Mouse (Mus musculus): ENCODE results near the gene Rbm20. TPM values are rescaled to one million over a fixed set of nuclear protein-coding genes. Genes with fewer than 3 reads are reported as not detected.

Rbm20 gene
- total and polyA plus RNA-seq, 3 experiments, result 0.05 to 0.56 (median 0.08) TPM

DNA sequence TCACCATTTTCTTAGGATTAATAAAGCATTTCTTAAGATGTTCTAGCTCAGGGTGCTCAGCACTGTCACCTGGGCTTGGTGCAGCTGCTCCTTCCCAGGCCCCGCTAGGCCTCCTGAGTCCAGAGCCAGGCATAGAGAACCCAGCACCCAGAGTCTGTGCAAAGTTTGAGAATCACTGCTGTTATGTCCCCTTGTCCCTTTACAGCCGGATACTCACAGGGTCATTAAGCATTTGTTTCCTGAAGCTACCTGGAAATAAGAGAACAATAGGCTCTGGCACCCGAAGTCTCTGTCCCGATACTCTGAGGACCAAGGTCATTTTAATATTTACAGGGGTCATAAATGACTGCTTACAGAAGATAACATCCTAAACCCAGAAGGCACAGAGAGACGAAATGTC is 118.9 kb downstream of the Rbm20 start:
- Histone ChIP-seq H3K9ac (ENCODE audit: insufficient read depth, low read depth) (no peak overlapping the region), H3K4me1 (ENCODE audit: control insufficient read depth in 1 of 2, insufficient read depth in 2 of 2) (peaks cover 11 to 29% of the 10 kb centered on the region in 2 experiments), H3K4me2 (ENCODE audit: insufficient read depth, low read depth, poor library complexity, severe bottlenecking) (no peak overlapping the region), H3K4me3 (replicated peaks in 1 of 3; ENCODE audit: low read depth in 2 of 3, low read length in 2 of 3, poor library complexity in 1 of 3) (no peak overlapping the region), H3K36me3 (replicated peaks in 1 of 2; ENCODE audit: control insufficient read depth in 1 of 2, insufficient read depth in 1 of 2, low read length in 1 of 2) (no peaks in the 10 kb centered on the region), H3K9me3 (replicated peaks; ENCODE audit: low read length) (no peaks in the 10 kb centered on the region), H3K79me2 (replicated peaks; ENCODE audit: control insufficient read depth, extremely low read depth, insufficient read depth, poor library complexity, severe bottlenecking) (no peaks in the 10 kb centered on the region), H3K27me3 (replicated peaks) (no peaks in the 10 kb centered on the region), H3K27ac (ENCODE audit: insufficient read depth, low read depth) (no peak overlapping the region)
- TF ChIP-seq MYC (IDR thresholded peaks at IDR 0.05; ENCODE audit: low read depth, low read length) (no peak), ZNF384 (IDR thresholded peaks at IDR 0.05; ENCODE audit: low read depth, low read length) (no peak), USF1 (IDR thresholded peaks at IDR 0.05; ENCODE audit: low read depth, low read length) (no peak), ELF1 (IDR thresholded peaks at IDR 0.05; ENCODE audit: low read depth, low read length) (no peak), SMC3 (IDR thresholded peaks at IDR 0.05; ENCODE audit: low read depth, low read length) (no peak), MEF2A (IDR thresholded peaks at IDR 0.05; ENCODE audit: borderline replicate concordance, low read depth, low read length) (no peak), POLR2AphosphoS2 (IDR thresholded peaks at IDR 0.05; ENCODE audit: low read depth, low read length) (no peak), IRF4 (IDR thresholded peaks at IDR 0.05; ENCODE audit: low read depth, low read length) (no peak), RCOR1 (conservative IDR thresholded peaks at IDR 0.05; ENCODE audit: low read depth, low read length) (no peak), CHD1 (IDR thresholded peaks at IDR 0.05; ENCODE audit: low read depth, low read length) (no peak), MAFK (IDR thresholded peaks at IDR 0.05; ENCODE audit: insufficient replicate concordance, low read length) (no peak), EP300 (IDR thresholded peaks at IDR 0.05; ENCODE audit: low read length) (no peak), NELFE (IDR thresholded peaks at IDR 0.05; ENCODE audit: low read depth, low read length) (no peak), CTCF (conservative IDR thresholded peaks at IDR 0.05 in 1 of 2, IDR thresholded peaks at IDR 0.05 in 1 of 2; ENCODE audit: low read depth in 2 of 2, low read length in 2 of 2) (no peak), ZMIZ1 (IDR thresholded peaks at IDR 0.05; ENCODE audit: low read depth, low read length) (no peak), PAX5 (IDR thresholded peaks at IDR 0.05; ENCODE audit: low read length) (no peak)
- in situ Hi-C loops (cut with MboI; ENCODE audit: low pct_ligation_motif_present, low pct_unique_long_range_greater_than_20kb, low sequenced_read_pairs), result no loop called here
- dilution Hi-C loops (cut with MboI; ENCODE audit: extremely low pct_ligation_motif_present, extremely low pct_unique_long_range_greater_than_20kb, low sequenced_read_pairs), result no loop called here
- DNase-seq (ENCODE audit: extremely low read depth), result no peak

DNA sequence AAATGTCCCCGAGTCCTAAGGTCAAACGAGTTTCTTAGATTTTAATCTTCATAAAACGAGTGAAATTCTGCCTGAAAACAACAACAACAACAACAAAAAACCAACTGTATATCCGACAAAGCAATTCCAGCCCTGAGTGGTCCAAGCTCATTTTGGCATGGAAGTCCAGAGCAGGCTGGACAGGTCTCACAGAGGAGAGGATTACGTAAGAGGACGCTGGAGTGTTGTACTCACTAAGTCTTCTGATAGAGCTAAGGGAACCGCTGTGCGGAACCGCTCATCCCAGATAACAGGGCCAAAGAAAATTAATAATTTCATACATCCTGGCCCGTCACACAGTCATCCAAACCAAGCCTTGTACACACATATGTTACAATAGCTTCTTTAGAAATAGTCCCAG is 120.7 kb downstream of the Rbm20 start:
- dilution Hi-C loops (cut with MboI; ENCODE audit: extremely low pct_ligation_motif_present, extremely low pct_unique_long_range_greater_than_20kb, low sequenced_read_pairs) (no loop called here), in situ Hi-C loops (cut with MboI; ENCODE audit: low pct_ligation_motif_present, low pct_unique_long_range_greater_than_20kb, low sequenced_read_pairs) (no loop called here)
- no peak overlapping the region for H3K4me3 ChIP-seq (replicated peaks in 1 of 3; ENCODE audit: low read depth in 2 of 3, low read length in 2 of 3, poor library complexity in 1 of 3)
- peaks cover 11 to 27% of the 10 kb centered on the region in 2 experiments for H3K4me1 ChIP-seq (ENCODE audit: control insufficient read depth in 1 of 2, insufficient read depth in 2 of 2)
- no peak overlapping the region for H3K27ac ChIP-seq (ENCODE audit: insufficient read depth, low read depth)
- no peaks in the 10 kb centered on the region for H3K27me3 ChIP-seq (replicated peaks)
- H3K9me3 ChIP-seq (replicated peaks; ENCODE audit: low read length), result no peaks in the 10 kb centered on the region
- TF ChIP-seq MAZ (IDR thresholded peaks at IDR 0.05; ENCODE audit: low read depth, low read length), result no peak
- no peak for TF ChIP-seq GABPA (IDR thresholded peaks at IDR 0.05; ENCODE audit: insufficient replicate concordance, low read depth, low read length)
- TF ChIP-seq NRF1 (IDR thresholded peaks at IDR 0.05; ENCODE audit: low read depth, low read length), result no peak
- TF ChIP-seq PAX5 (IDR thresholded peaks at IDR 0.05; ENCODE audit: low read length), result no peak
- no peak for TF ChIP-seq TCF12 (IDR thresholded peaks at IDR 0.05; ENCODE audit: low read depth, low read length)
- TF ChIP-seq UBTF (IDR thresholded peaks at IDR 0.05; ENCODE audit: low read depth, low read length), result no peak
- no peak for TF ChIP-seq MXI1 (IDR thresholded peaks at IDR 0.05; ENCODE audit: low read depth, low read length)
- H3K36me3 ChIP-seq (replicated peaks in 1 of 2; ENCODE audit: control insufficient read depth in 1 of 2, insufficient read depth in 1 of 2, low read length in 1 of 2), result no peaks in the 10 kb centered on the region
- DNase-seq (ENCODE audit: extremely low read depth), result no peak
- no peak overlapping the region for H3K4me2 ChIP-seq (ENCODE audit: insufficient read depth, low read depth, poor library complexity, severe bottlenecking)
- H3K79me2 ChIP-seq (replicated peaks; ENCODE audit: control insufficient read depth, extremely low read depth, insufficient read depth, poor library complexity, severe bottlenecking), result no peaks in the 10 kb centered on the region
- H3K9ac ChIP-seq (ENCODE audit: insufficient read depth, low read depth), result no peak overlapping the region

Data from CH12.LX (cell line).